Mouse (Mus musculus): ENCODE data around the gene Hpn. TPM values are rescaled to one million over a fixed set of nuclear protein-coding genes. Genes with fewer than 3 reads are reported as not detected.

The Hpn gene
- polyA plus RNA-seq, 1 experiment from 2014 or later = 145 TPM

- Histone ChIP-seq H3K9ac (ENCODE audit: low read depth, low read length) (no peak overlapping the region), H3K9me3 (replicated peaks; ENCODE audit: control insufficient read depth, low read length) (no peaks in the 10 kb centered on the region), H3K27me3 (ENCODE audit: control insufficient read depth, insufficient read depth, low read depth, low read length) (no peaks in the 10 kb centered on the region), H3K4me3 (ENCODE audit: low read depth, low read length) (no peak overlapping the region), H3K4me1 (ENCODE audit: control insufficient read depth, low read depth, low read length) (peaks cover 40% of the 10 kb centered on the region), H3K27ac (ENCODE audit: low read length) (no peak overlapping the region; the same call in 1 of the 2 replicates), H3K4me2 (ENCODE audit: low read depth, low read length) (peak overlapping the region; percentile 82; the same call in 1 of the 2 replicates), H3K36me3 (ENCODE audit: control insufficient read depth, insufficient read depth) (no peaks in the 10 kb centered on the region; the same call in 1 of the 2 replicates)
- WGBS (ENCODE audit: insufficient replicate concordance) = 47% methylated on average over 3 of the region's 3 CpGs
- no peak for ATAC-seq (ENCODE audit: low read depth)
Observed at GRCm38 (mm10) chr7:31148086-31148485, 33.0 kb upstream of the Hpn start.

GRCm38 (mm10) chr7:31145596-31146160, 30.6 kb upstream of the Hpn start:
- Histone ChIP-seq H3K9me3 (replicated peaks; ENCODE audit: control insufficient read depth, low read length) (no peaks in the 10 kb centered on the region), H3K4me2 (ENCODE audit: low read depth, low read length) (no peak overlapping the region), H3K4me3 (ENCODE audit: low read depth, low read length) (no peak overlapping the region), H3K36me3 (ENCODE audit: control insufficient read depth, insufficient read depth) (peaks cover 14% of the 10 kb centered on the region), H3K4me1 (ENCODE audit: control insufficient read depth, low read depth, low read length) (peaks cover 29% of the 10 kb centered on the region), H3K9ac (ENCODE audit: low read depth, low read length) (no peak overlapping the region), H3K27me3 (ENCODE audit: control insufficient read depth, insufficient read depth, low read depth, low read length) (no peaks in the 10 kb centered on the region), H3K27ac (ENCODE audit: low read length) (no peak overlapping the region)
- ATAC-seq (ENCODE audit: low read depth) = peak; percentile 14; the same call in 1 of the 2 replicates
- 59% methylated on average over 12 of the region's 12 CpGs for WGBS (ENCODE audit: insufficient replicate concordance)

DNA sequence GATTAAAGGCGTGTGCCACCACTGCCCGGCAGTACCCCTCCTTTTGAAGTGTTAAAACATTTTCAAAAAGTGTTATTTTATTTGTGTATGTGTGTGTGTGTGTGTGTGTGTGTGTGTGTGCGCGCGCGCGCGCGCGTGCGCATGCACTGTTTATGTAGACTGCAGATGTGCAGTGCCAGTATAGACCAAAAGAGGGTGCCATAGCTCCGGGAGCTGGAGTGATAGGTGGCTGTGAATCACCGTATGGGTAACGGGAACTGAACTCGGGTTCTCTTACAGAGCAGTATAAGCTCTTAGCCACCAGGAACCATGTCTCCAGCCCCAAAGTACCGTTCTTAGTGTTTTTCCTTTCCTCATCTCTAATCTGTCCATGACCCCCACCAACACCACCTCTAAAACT, 29.8 kb upstream of the Hpn start:
- 92% methylated on average over 16 of the region's 16 CpGs for WGBS (ENCODE audit: insufficient replicate concordance)
- Histone ChIP-seq H3K36me3 (ENCODE audit: control insufficient read depth, insufficient read depth) (peaks cover 17% of the 10 kb centered on the region), H3K4me3 (ENCODE audit: low read depth, low read length) (no peak overlapping the region)

DNA sequence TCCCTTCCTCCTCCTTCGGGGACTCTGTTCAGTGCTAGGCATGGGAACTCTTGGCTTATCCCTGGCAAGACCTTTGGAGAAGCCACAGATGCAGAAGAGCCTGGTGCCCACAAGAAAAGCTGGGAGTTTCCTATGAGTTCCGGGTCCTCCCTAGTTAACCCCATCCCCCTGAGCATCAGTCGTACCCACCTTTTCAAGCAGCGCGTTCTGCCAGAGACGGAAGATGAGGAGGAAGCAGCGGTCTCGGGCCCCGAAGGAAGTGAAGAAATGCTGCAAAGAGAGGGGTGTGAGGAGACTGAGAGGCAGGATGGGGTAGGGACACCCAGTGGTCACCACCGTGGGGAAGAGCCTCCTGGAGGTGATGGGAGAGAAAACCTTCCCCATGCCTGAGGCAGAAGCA, 25.9 kb upstream of the Hpn start:
- Histone ChIP-seq H3K27ac (ENCODE audit: low read length) (no peak overlapping the region), H3K4me3 (ENCODE audit: low read depth, low read length) (no peak overlapping the region), H3K4me2 (ENCODE audit: low read depth, low read length) (no peak overlapping the region), H3K9ac (ENCODE audit: low read depth, low read length) (no peak overlapping the region), H3K36me3 (ENCODE audit: control insufficient read depth, insufficient read depth) (peaks cover 27% of the 10 kb centered on the region), H3K9me3 (replicated peaks; ENCODE audit: control insufficient read depth, low read length) (no peaks in the 10 kb centered on the region), H3K4me1 (ENCODE audit: control insufficient read depth, low read depth, low read length) (no peaks in the 10 kb centered on the region), H3K27me3 (ENCODE audit: control insufficient read depth, insufficient read depth, low read depth, low read length) (no peaks in the 10 kb centered on the region)
- no peak for ATAC-seq (ENCODE audit: low read depth)
- WGBS (ENCODE audit: insufficient replicate concordance) = 76% methylated on average over 10 of the region's 10 CpGs

More for the DNA sequence above, 29.8 kb upstream of the Hpn start:
- no peaks in the 10 kb centered on the region for H3K27me3 ChIP-seq (ENCODE audit: control insufficient read depth, insufficient read depth, low read depth, low read length)
- ATAC-seq (ENCODE audit: low read depth) = no peak
- no peak overlapping the region for H3K27ac ChIP-seq (ENCODE audit: low read length)
- H3K9ac ChIP-seq (ENCODE audit: low read depth, low read length) = no peak overlapping the region
- no peaks in the 10 kb centered on the region for H3K9me3 ChIP-seq (replicated peaks; ENCODE audit: control insufficient read depth, low read length)
- H3K4me2 ChIP-seq (ENCODE audit: low read depth, low read length) = no peak overlapping the region
- peaks cover 29% of the 10 kb centered on the region for H3K4me1 ChIP-seq (ENCODE audit: control insufficient read depth, low read depth, low read length)

DNA sequence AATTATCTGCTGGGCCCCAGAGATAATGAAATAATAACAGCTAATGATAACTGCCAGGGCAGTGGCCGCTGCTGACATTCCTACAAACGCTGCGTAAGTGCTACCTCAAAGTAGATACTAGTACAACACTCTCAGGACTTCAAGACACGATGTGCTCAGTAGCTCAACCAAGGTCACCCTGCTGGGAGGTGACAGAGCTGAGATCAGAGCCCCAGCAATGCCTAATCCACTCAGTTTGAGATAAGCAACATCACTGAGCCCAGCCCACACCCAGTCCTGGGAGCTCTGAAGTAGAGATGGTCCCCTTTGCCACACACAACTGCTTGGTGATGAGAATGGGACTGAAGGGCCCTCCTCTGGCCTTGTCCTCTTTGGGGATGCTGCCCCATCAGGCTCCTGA, 25.2 kb upstream of the Hpn start:
- no peaks in the 10 kb centered on the region for H3K9me3 ChIP-seq (replicated peaks; ENCODE audit: control insufficient read depth, low read length)
- H3K27me3 ChIP-seq (ENCODE audit: control insufficient read depth, insufficient read depth, low read depth, low read length) = no peaks in the 10 kb centered on the region
- no peak overlapping the region for H3K9ac ChIP-seq (ENCODE audit: low read depth, low read length)
- no peak overlapping the region for H3K27ac ChIP-seq (ENCODE audit: low read length)
- H3K4me2 ChIP-seq (ENCODE audit: low read depth, low read length) = no peak overlapping the region
- peaks cover 31% of the 10 kb centered on the region for H3K36me3 ChIP-seq (ENCODE audit: control insufficient read depth, insufficient read depth)
- H3K4me3 ChIP-seq (ENCODE audit: low read depth, low read length) = no peak overlapping the region
- H3K4me1 ChIP-seq (ENCODE audit: control insufficient read depth, low read depth, low read length) = no peaks in the 10 kb centered on the region
- WGBS (ENCODE audit: insufficient replicate concordance) = 63% methylated on average over 4 of the region's 4 CpGs
- ATAC-seq (ENCODE audit: low read depth) = no peak

DNA sequence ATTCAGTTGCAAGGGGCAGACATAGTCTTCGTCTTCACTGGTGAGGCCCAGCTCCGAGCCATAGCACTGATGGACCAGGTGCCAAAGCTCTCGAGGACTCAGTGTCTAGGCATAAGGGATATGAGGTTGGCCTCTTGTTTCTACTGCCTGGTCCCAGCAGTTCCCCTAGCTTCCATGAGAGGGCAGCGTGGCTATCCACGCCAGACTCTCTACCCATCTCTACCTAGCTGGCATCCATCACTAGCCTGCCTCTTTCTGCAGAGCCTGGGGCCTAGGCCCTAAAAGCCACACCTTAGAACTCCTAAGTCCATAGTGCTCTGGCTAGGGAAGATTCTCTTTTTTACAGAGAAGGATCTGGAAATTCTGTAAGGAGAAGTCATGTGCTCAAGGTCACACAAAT, 24.7 kb upstream of the Hpn start:
- ATAC-seq (ENCODE audit: low read depth) = no peak

GRCm38 (mm10) chr7:31135717-31136116, 20.6 kb upstream of the Hpn start:
- H3K9ac ChIP-seq (ENCODE audit: low read depth, low read length) = no peak overlapping the region
- H3K27ac ChIP-seq (ENCODE audit: low read length) = no peak overlapping the region
- H3K9me3 ChIP-seq (replicated peaks; ENCODE audit: control insufficient read depth, low read length) = no peaks in the 10 kb centered on the region
- 74% methylated on average over 10 of the region's 10 CpGs for WGBS (ENCODE audit: insufficient replicate concordance)
- no peak overlapping the region for H3K4me2 ChIP-seq (ENCODE audit: low read depth, low read length)
- ATAC-seq (ENCODE audit: low read depth) = no peak
- H3K36me3 ChIP-seq (ENCODE audit: control insufficient read depth, insufficient read depth) = peaks cover 40% of the 10 kb centered on the region
- no peaks in the 10 kb centered on the region for H3K4me1 ChIP-seq (ENCODE audit: control insufficient read depth, low read depth, low read length)
- H3K4me3 ChIP-seq (ENCODE audit: low read depth, low read length) = no peak overlapping the region
- no peaks in the 10 kb centered on the region for H3K27me3 ChIP-seq (ENCODE audit: control insufficient read depth, insufficient read depth, low read depth, low read length)

More for the DNA sequence above, 24.7 kb upstream of the Hpn start:
- H3K9ac ChIP-seq (ENCODE audit: low read depth, low read length) = no peak overlapping the region
- H3K27ac ChIP-seq (ENCODE audit: low read length) = no peak overlapping the region
- H3K36me3 ChIP-seq (ENCODE audit: control insufficient read depth, insufficient read depth) = peaks cover 33% of the 10 kb centered on the region
- WGBS (ENCODE audit: insufficient replicate concordance) = 44% methylated on average over 5 of the region's 5 CpGs
- no peaks in the 10 kb centered on the region for H3K4me1 ChIP-seq (ENCODE audit: control insufficient read depth, low read depth, low read length)
- no peaks in the 10 kb centered on the region for H3K9me3 ChIP-seq (replicated peaks; ENCODE audit: control insufficient read depth, low read length)
- no peak overlapping the region for H3K4me3 ChIP-seq (ENCODE audit: low read depth, low read length)
- H3K27me3 ChIP-seq (ENCODE audit: control insufficient read depth, insufficient read depth, low read depth, low read length) = no peaks in the 10 kb centered on the region
- H3K4me2 ChIP-seq (ENCODE audit: low read depth, low read length) = no peak overlapping the region

- H3K4me2 ChIP-seq (ENCODE audit: low read depth, low read length) = no peak overlapping the region
- H3K27ac ChIP-seq (ENCODE audit: low read length) = no peak overlapping the region
- peaks cover 10% of the 10 kb centered on the region for H3K27me3 ChIP-seq (ENCODE audit: control insufficient read depth, insufficient read depth, low read depth, low read length)
- no peaks in the 10 kb centered on the region for H3K9me3 ChIP-seq (replicated peaks; ENCODE audit: control insufficient read depth, low read length)
- peaks cover 32% of the 10 kb centered on the region for H3K36me3 ChIP-seq (ENCODE audit: control insufficient read depth, insufficient read depth)
- WGBS (ENCODE audit: insufficient replicate concordance) = 74% methylated on average over 4 of the region's 4 CpGs
- H3K9ac ChIP-seq (ENCODE audit: low read depth, low read length) = no peak overlapping the region
- no peak for ATAC-seq (ENCODE audit: low read depth)
- no peak overlapping the region for H3K4me3 ChIP-seq (ENCODE audit: low read depth, low read length)
- H3K4me1 ChIP-seq (ENCODE audit: control insufficient read depth, low read depth, low read length) = peaks cover 4% of the 10 kb centered on the region
Observed at GRCm38 (mm10) chr7:31131866-31132265, 16.8 kb upstream of the Hpn start.

DNA sequence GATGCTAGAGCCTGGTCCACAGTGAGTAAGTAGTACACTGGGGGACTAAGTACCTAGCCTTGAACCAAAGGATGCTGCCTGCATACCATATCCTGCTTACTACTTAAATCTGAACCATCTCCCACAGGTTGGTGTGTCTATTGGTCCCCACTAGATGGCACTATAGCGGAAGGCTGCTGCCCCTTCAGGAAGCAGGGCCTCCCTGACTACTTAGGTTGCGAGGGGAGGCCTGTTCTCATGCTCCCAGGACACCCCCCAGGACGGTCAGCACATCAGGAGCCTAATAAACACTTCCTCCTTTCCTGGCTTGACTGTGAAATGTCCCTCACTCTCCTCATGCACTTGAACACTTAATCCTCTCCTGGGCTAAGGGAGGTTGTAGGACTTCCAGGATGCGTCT, 15.8 kb upstream of the Hpn start:
- Histone ChIP-seq H3K4me1 (ENCODE audit: control insufficient read depth, low read depth, low read length) (peaks cover 4% of the 10 kb centered on the region), H3K36me3 (ENCODE audit: control insufficient read depth, insufficient read depth) (peaks cover 32% of the 10 kb centered on the region), H3K4me2 (ENCODE audit: low read depth, low read length) (no peak overlapping the region), H3K27ac (ENCODE audit: low read length) (no peak overlapping the region), H3K4me3 (ENCODE audit: low read depth, low read length) (no peak overlapping the region), H3K9me3 (replicated peaks; ENCODE audit: control insufficient read depth, low read length) (no peaks in the 10 kb centered on the region), H3K9ac (ENCODE audit: low read depth, low read length) (no peak overlapping the region), H3K27me3 (ENCODE audit: control insufficient read depth, insufficient read depth, low read depth, low read length) (peaks cover 20% of the 10 kb centered on the region)
- 23% methylated on average over 4 of the region's 4 CpGs for WGBS (ENCODE audit: insufficient replicate concordance)
- ATAC-seq (ENCODE audit: low read depth) = no peak
